Mouse (Mus musculus) kidney, postnatal 4 days (tissue): ENCODE data around the gene Kansl1.

Experiments
- DNase-seq, 2 experiments: peaks; one replicate each; pipeline ENCODE4 v3.0.0; 2021; ENCODE audit warnings: mixed read lengths in 2 of 2

Kansl1 gene

GRCm38 (mm10) chr11:104361790-104362189 lies 106.9 kb downstream of the Kansl1 start:
- DNase-seq = no peak

DNA sequence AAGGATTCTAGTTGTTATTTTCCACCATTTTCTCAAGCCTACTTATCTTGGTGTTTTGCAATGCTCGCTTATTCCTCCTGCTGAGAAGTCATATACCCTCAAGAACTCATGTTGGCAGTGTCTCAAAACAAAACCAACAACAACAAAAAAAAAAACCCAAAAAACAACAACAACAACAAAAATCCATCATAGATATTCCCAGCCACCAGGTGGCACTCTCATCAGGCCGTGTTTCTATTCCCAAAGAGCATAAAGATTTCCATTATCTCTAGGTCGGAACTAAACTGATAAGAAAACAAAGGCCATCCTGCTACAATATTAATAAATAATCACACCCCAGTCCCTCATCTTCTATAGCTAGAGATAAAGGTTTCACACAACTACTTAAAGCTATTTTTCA lies 121.7 kb downstream of the Kansl1 start:
- peak; percentile 41 to 46 for DNase-seq

DNA sequence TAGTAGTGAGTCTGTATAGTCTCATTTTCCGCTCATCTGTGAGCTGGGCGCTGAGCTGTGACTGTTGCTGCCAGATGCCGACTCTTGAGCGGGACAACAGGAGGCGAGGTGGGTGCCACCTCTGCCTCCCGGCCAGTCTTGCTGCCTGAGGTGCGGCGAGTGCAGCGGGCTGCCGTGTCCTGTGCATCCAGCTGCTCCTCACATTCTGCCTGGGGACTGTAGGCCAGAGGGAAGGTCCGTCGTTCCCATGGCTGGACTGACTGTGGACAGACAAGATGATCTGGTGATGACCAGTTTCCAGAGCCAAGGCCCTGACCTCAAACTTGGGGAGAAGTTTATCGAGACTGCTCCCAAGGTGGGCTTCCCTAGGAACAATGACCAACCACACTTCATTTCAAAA lies 133.7 kb downstream of the Kansl1 start:
- no peak for DNase-seq

GRCm38 (mm10) chr11:104334115-104334514 lies 134.5 kb downstream of the Kansl1 start:
- no peak for DNase-seq

- no peak for DNase-seq
These were observed 136.6 kb downstream of the Kansl1 start for GRCm38 (mm10) chr11:104332105-104332504.

- DNase-seq = no peak
These were observed 137.5 kb downstream of the Kansl1 start for GRCm38 (mm10) chr11:104331208-104331607.

DNA sequence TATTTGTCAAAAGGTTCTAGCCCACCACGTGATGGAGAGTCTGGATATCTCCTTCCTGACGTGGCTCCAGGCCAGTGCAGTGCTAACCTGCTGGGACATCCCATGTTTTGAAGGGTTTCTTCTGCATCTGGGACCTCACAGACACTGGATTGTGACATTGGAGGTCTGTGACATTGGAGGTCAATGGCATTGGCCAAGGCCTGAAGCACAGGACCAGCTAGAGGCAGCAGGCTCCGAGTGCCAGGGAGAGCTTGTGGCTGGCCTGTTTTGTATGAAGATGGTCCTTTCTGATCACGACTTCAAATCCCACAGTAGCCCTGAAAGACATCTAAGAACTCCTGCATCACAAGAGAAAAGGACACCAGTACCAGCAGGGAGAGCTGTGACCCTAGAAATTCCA lies 138.5 kb downstream of the Kansl1 start:
- no peak for DNase-seq

- no peak for DNase-seq
These were observed 139.3 kb downstream of the Kansl1 start for GRCm38 (mm10) chr11:104329185-104329926.

DNA sequence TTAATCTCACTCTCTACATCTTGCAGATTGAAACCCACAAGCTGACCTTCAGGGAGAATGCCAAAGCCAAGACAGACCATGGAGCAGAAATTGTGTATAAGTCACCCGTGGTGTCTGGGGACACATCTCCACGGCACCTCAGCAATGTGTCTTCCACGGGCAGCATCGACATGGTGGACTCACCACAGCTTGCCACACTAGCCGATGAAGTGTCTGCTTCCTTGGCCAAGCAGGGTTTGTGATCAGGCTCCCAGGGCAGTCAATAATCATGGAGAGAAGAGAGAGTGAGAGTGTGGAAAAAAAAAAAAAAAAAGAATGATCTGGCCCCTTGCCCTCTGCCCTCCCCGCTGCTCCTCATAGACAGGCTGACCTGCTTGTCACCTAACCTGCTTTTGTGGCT lies 140.7 kb downstream of the Kansl1 start:
- no peak for DNase-seq

DNA sequence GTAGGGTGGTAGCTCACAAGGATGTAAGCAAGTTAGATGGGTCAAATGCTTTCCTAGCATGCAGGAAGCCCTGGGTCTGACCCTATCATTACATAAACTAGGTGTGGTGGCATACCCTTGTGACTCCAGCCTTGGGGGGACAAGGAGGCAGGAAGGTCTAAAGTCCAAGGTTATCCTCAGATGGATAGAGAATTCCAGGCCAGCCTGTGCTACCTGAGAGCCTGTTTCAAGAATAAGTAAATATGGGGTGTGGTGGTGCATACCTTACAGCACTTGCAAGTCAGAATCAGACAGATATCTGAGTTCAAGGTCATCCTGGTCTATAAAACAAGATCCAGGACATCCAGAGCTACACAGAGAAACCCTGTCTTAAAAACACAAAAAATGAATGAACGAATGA lies 141.2 kb downstream of the Kansl1 start:
- no peak for DNase-seq

- DNase-seq = no peak
These were observed 146.5 kb downstream of the Kansl1 start for GRCm38 (mm10) chr11:104322142-104322541.

DNA sequence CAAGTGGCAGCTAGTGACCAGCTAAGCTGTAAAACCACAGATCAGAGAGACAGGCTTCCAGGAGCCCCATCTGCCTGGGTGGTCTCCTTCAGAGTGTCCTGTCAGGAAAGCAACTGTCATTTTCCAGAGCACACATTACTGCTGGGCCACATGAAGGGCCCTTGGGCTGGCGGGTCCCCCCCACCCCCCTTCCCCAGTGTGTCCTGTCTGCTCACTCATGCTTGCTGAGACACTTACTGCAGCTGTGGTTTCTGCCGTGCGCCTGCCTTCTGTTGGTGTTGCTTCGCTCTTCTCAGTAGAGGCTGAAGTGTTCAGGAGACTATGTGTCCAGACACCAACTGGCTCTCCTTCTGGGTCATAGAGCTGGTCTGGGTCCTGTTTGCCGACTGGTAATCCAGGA lies 148.2 kb downstream of the Kansl1 start:
- DNase-seq = no peak

DNA sequence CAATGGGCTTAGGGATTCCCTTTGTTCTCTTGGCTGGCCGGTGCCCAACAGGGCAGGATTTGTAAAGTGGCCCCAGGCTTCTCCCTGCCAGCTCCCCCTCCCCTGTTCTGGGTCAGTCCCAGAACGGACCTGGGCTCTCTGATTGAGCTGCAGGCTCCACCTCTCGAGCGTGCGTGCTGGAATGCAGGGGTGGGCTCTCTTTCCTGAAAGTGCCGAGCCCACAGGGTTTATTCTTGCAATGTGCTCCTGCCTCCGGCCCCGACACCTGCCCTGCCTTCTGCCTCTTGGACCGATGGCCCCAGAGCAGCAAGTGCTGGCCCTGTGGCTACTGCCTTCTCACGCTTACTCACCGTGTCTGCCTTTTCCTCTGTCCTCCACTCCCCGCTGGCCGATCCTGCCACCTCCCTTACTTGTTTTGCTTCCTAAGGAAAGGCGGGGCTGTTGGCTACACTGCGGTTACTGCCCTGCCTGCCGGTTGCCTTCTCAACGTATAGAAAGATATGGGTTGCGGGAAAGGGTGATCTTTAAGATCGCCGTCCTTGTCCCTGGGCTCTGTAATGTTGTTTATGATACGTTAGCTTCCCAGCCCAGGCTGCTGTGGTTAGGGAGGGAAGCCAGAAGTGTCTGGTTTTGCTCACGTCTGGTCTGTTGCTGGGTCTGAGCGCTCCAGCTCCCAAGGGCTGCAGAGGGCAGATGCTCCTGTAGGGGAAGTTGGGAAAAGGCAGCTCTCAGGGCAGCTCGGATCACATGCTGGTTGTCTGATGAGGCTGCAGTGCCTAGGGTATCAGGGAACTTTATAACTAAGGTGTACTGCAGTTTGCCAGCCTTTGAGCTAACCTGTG lies 149.5 kb downstream of the Kansl1 start:
- peak; percentile 43 to 62 for DNase-seq

DNA sequence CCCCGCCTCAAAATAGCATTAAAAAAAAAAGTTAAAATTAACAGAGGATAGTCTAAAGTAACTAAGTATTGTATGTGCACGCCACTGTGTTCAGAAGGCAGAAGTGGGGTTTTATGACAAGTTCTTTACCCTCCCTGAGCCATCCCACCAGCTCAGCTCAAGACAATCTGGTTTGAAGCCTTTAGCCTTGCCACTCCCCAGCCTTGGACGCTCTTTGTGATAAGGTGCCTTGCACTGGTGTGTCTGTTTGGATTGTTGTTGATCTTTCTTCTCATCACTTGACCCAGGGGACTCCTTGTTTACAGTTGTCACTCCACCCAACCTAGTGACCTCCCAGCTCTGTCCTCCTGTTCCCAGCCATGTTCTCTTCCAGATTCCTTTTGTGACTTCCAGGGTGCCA lies 151.0 kb downstream of the Kansl1 start:
- no peak for DNase-seq

DNA sequence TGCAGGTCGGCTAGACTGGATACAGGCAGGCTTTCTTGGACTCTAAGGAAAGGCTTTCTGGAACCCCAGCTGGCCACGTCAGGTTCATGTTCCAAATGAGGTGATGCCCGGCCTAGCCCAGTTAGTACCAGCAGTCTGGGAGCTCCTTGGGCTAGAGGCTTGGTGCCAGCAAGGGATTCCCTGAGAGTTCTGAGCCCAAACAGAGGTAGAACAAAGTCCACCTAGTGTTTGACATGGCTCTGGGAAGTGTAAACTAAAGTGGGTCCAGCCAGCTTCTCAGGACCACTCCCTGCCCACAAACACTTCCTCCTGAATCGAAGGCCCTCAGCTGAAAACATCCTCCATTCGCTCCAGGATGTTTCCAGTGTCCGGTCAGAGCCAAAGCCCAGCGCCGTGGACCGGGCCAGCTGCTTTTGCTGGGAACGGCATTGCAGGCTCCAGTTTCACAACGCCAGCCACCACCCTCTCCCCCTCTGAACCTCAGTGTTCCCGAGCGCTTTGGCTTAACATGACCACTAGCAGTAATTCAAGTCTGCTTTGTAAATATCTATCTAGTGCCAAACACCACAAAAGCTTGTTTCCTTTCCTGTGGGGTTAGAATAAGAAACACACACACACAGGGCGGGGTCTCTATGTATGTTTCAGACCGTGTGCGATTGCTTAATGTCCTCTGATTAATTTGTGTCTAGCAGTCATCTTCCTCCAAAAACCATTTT lies 151.8 kb downstream of the Kansl1 start:
- DNase-seq = peak; percentile 34 to 44

GRCm38 (mm10) chr11:104315703-104316102 lies 153.0 kb downstream of the Kansl1 start:
- DNase-seq = peak; percentile 85 to 88

- no peak for DNase-seq
These were observed 157.0 kb downstream of the Kansl1 start for GRCm38 (mm10) chr11:104311643-104312042.

- no peak for DNase-seq
These were observed 158.3 kb downstream of the Kansl1 start for GRCm38 (mm10) chr11:104310226-104310887.

DNA sequence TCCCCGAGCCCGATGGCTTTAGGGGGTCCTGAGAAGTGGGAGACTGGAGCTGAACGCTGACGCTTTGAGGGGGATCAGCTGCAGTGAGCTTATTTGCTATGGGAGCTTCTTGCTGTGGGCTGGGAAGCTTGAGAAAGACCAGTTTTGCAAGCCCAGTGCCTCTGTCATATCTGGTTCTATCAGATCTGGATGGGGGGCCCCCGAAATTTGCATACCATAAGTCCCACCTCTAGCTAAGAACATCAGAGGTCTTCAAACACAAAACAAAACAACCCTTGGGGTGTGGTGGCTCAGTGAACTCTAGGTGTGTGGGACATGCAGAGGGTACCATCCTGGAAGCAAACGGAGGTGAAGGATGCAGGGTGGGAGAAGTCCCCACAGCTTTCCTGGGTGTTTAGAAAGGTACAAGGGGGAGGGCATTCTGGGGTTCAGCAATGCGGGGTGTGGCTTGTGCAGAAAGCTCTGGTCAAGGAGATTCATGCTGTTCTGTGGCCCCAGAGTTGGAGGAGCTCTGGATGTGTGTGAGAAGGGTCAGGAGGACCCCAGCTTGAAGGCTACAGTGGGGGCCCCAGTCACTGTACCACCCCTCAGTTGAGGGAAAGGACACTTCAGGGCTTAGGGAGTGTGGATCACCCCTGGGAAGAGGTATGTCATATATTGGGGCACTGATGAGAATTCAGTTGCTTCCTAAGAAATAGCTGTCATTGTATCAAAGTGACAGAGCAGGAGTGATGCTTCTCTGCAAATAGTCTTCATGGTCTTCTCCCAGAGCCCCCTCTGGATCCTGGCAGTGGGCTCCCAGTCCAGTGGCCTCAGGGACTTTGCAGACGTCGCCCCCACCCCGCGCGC lies 159.1 kb downstream of the Kansl1 start:
- no peak for DNase-seq

GRCm38 (mm10) chr11:104307136-104307535 lies 161.5 kb downstream of the Kansl1 start:
- DNase-seq = no peak

DNA sequence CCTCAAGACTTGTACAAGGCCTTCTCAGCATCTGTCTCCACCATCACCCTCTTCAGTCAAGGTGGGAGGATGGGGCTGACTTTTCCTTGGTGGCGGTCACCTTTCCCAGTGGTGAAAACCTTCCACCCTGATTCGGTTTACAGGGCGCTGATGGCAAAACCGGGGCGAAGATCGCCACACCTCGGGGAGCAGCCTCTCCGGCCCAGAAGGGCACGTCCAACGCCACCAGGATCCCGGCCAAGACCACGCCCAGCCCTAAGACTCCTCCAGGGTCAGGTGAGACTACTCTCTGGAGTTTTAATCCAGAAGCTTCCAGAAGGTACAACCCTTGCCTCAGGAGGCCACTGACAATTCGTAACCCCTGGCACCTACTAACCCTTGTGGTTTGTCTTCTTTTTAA lies 162.2 kb downstream of the Kansl1 start:
- no peak for DNase-seq

GRCm38 (mm10) chr11:104305711-104306110 lies 162.9 kb downstream of the Kansl1 start:
- DNase-seq = no peak
